Mouse (Mus musculus) bone marrow macrophage, adult 2 months (primary cell): ENCODE data around the gene Bcan.

Source experiments
- CTCF ChIP-seq: IDR thresholded peaks from 2 replicates; pipeline ENCODE4 v1.5.1; 2012; ENCODE audit warnings: low read depth, mild to moderate bottlenecking, low read length, moderate library complexity
- POLR2A ChIP-seq: IDR thresholded peaks from 2 replicates; pipeline ENCODE4 v1.6.1; 2012; ENCODE audit warnings: mild to moderate bottlenecking, low read depth, low read length, borderline replicate concordance

- TF ChIP-seq POLR2A (no peak), CTCF (no peak)
Observed at GRCm38 (mm10) chr3:87972203-87972664, 27.8 kb downstream of the Bcan start.
